Mouse (Mus musculus): ENCODE data around the gene Epas1.
A peak's percentile ranks its signal among the peaks of the same experiment; 100 is the strongest.

Gene Epas1

GRCm38 (mm10) chr17:86787805-86788204 is 34.3 kb downstream of the Epas1 start:
- DNase-seq (ENCODE audit: low read depth, low spot score) = no peak

GRCm38 (mm10) chr17:86788316-86788715 is 34.8 kb downstream of the Epas1 start:
- no peak for DNase-seq (ENCODE audit: low read depth, low spot score)

- DNase-seq (ENCODE audit: low read depth, low spot score) = no peak
These were observed 38.4 kb downstream of the Epas1 start for GRCm38 (mm10) chr17:86791925-86792324.

- DNase-seq (ENCODE audit: low read depth, low spot score) = no peak
These were observed 42.3 kb downstream of the Epas1 start for GRCm38 (mm10) chr17:86795773-86796172.

- DNase-seq (ENCODE audit: low read depth, low spot score) = no peak
These were observed 43.5 kb downstream of the Epas1 start for GRCm38 (mm10) chr17:86797031-86797430.

- DNase-seq (ENCODE audit: low read depth, low spot score) = no peak
These were observed 45.0 kb downstream of the Epas1 start for GRCm38 (mm10) chr17:86798460-86798859.

GRCm38 (mm10) chr17:86798951-86799350 is 45.5 kb downstream of the Epas1 start:
- no peak for DNase-seq (ENCODE audit: low read depth, low spot score)

- no peak for DNase-seq (ENCODE audit: low read depth, low spot score)
These were observed 47.0 kb downstream of the Epas1 start for GRCm38 (mm10) chr17:86800535-86800934.

- DNase-seq (ENCODE audit: low read depth, low spot score) = no peak
These were observed 47.8 kb downstream of the Epas1 start for GRCm38 (mm10) chr17:86801213-86801815.

GRCm38 (mm10) chr17:86801876-86802275 is 48.4 kb downstream of the Epas1 start:
- no peak for DNase-seq (ENCODE audit: low read depth, low spot score)

- no peak for DNase-seq (ENCODE audit: low read depth, low spot score)
These were observed 49.0 kb downstream of the Epas1 start for GRCm38 (mm10) chr17:86802351-86802985.

- DNase-seq (ENCODE audit: low read depth, low spot score) = no peak
These were observed 49.6 kb downstream of the Epas1 start for GRCm38 (mm10) chr17:86803147-86803546.

- DNase-seq (ENCODE audit: low read depth, low spot score) = no peak
These were observed 50.2 kb downstream of the Epas1 start for GRCm38 (mm10) chr17:86803653-86804052.

GRCm38 (mm10) chr17:86812029-86812428 is 58.5 kb downstream of the Epas1 start:
- DNase-seq (ENCODE audit: low read depth, low spot score) = peak; percentile 58

- peak; percentile 17 for DNase-seq (ENCODE audit: low read depth, low spot score)
These were observed 60.8 kb downstream of the Epas1 start for GRCm38 (mm10) chr17:86814320-86814719.

- no peak for DNase-seq (ENCODE audit: low read depth, low spot score)
These were observed 61.7 kb downstream of the Epas1 start for GRCm38 (mm10) chr17:86815016-86815865.

- no peak for DNase-seq (ENCODE audit: low read depth, low spot score)
These were observed 68.7 kb downstream of the Epas1 start for GRCm38 (mm10) chr17:86822017-86822737.

GRCm38 (mm10) chr17:86824502-86825162 is 71.1 kb downstream of the Epas1 start:
- DNase-seq (ENCODE audit: low read depth, low spot score) = no peak

- no peak for DNase-seq (ENCODE audit: low read depth, low spot score)
These were observed 71.8 kb downstream of the Epas1 start for GRCm38 (mm10) chr17:86825163-86825902.

- no peak for DNase-seq (ENCODE audit: low read depth, low spot score)
These were observed 72.9 kb downstream of the Epas1 start for GRCm38 (mm10) chr17:86826376-86826775.

Data from mesoderm, embryonic 11.5 days (tissue).